Mouse (Mus musculus): ENCODE results near the gene Slc15a1. TPM values are rescaled to one million over a fixed set of nuclear protein-coding genes. Genes with fewer than 3 reads are reported as not detected.

Slc15a1 gene
- polyA plus RNA-seq, 1 experiment from 2014 or later, result 0.74 TPM

DNA sequence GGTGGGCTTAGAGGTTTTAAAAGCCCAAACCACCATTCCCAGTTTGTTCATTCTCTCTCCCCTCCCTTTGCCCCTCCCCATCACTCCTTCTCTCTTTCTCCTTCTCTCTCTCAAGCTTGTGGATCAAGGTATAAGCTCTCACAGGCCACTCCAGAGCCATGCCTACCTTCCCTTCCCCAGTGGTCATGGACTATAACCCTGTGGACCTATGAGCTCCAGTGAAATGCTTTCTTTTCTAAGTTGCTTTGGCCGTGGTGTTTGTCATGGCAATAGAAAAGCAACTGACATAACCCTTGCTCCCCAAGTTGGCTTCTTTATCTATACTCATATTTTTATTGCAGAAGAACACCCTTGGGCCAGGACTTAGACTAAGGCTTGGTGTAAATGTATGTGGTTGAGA, 7.3 kb downstream of the Slc15a1 start:
- WGBS, result 87% methylated on average over 1 of the region's 1 CpGs
- no peak overlapping the region for H3K4me3 ChIP-seq (replicated peaks; ENCODE audit: low read depth, low read length)
- H3K9ac ChIP-seq (ENCODE audit: low read depth, low read length), result no peak overlapping the region
- ATAC-seq (replicated peaks; ENCODE audit: low FRiP score, low read depth), result no peak
- H3K4me1 ChIP-seq (replicated peaks; ENCODE audit: insufficient read depth, low read length), result no peaks in the 10 kb centered on the region
- H3K36me3 ChIP-seq (ENCODE audit: insufficient read depth, low read length), result no peaks in the 10 kb centered on the region
- no peak overlapping the region for H3K27ac ChIP-seq
- no peak overlapping the region for H3K4me2 ChIP-seq (ENCODE audit: low read length)
- DNase-seq (ENCODE audit: low spot score), result no peak
- H3K9me3 ChIP-seq (replicated peaks; ENCODE audit: low read length), result no peaks in the 10 kb centered on the region
- H3K27me3 ChIP-seq (ENCODE audit: insufficient read depth, low read length), result no peaks in the 10 kb centered on the region
- TF ChIP-seq CTCF (IDR thresholded peaks at IDR 0.05; ENCODE audit: low read depth), result no peak

GRCm38 (mm10) chr14:121495741-121496140, 9.3 kb downstream of the Slc15a1 start:
- WGBS, result 82% methylated on average over 4 of the region's 4 CpGs

GRCm38 (mm10) chr14:121495120-121495519, 9.9 kb downstream of the Slc15a1 start:
- H3K4me2 ChIP-seq (ENCODE audit: low read length), result no peak overlapping the region
- no peaks in the 10 kb centered on the region for H3K9me3 ChIP-seq (replicated peaks; ENCODE audit: low read length)
- H3K36me3 ChIP-seq (ENCODE audit: insufficient read depth, low read length), result no peaks in the 10 kb centered on the region
- H3K4me1 ChIP-seq (replicated peaks; ENCODE audit: insufficient read depth, low read length), result no peaks in the 10 kb centered on the region
- DNase-seq (ENCODE audit: low spot score) (no peak), ATAC-seq (replicated peaks; ENCODE audit: low FRiP score, low read depth) (no peak)
- WGBS, result 81% methylated on average over 2 of the region's 2 CpGs
- no peak for TF ChIP-seq CTCF (IDR thresholded peaks at IDR 0.05; ENCODE audit: low read depth)
- H3K27me3 ChIP-seq (ENCODE audit: insufficient read depth, low read length), result no peaks in the 10 kb centered on the region
- H3K27ac ChIP-seq, result no peak overlapping the region
- H3K4me3 ChIP-seq (replicated peaks; ENCODE audit: low read depth, low read length), result no peak overlapping the region
- H3K9ac ChIP-seq (ENCODE audit: low read depth, low read length), result no peak overlapping the region

More at GRCm38 (mm10) chr14:121495741-121496140, 9.3 kb downstream of the Slc15a1 start:
- Histone ChIP-seq H3K36me3 (ENCODE audit: insufficient read depth, low read length) (no peaks in the 10 kb centered on the region), H3K9ac (ENCODE audit: low read depth, low read length) (no peak overlapping the region), H3K27me3 (ENCODE audit: insufficient read depth, low read length) (no peaks in the 10 kb centered on the region), H3K4me1 (replicated peaks; ENCODE audit: insufficient read depth, low read length) (no peaks in the 10 kb centered on the region), H3K9me3 (replicated peaks; ENCODE audit: low read length) (no peaks in the 10 kb centered on the region), H3K4me2 (ENCODE audit: low read length) (no peak overlapping the region), H3K4me3 (replicated peaks; ENCODE audit: low read depth, low read length) (no peak overlapping the region), H3K27ac (no peak overlapping the region)
- ATAC-seq (replicated peaks; ENCODE audit: low FRiP score, low read depth), result no peak
- no peak for TF ChIP-seq CTCF (IDR thresholded peaks at IDR 0.05; ENCODE audit: low read depth)
- DNase-seq (ENCODE audit: low spot score), result no peak

DNA sequence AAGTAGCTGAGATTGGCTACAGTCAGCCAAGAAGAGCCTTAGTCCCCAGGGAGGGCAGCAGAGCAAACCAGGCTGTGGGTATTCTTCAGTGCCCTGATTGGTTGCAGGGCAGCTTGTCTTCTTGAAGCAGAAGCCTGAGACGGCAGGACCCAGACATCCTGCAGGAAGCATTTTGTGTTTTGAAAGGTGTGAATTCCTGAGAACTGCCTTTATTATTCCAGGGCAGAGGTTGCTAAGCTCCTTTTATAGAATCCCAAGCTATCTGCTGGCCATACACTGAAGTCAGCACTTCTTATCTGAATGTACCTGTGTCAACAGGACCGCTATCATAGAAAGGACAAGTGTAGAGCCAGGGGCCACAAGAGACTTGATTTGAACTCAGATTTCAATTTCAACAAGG, 10.8 kb downstream of the Slc15a1 start:
- no peak for ATAC-seq (replicated peaks; ENCODE audit: low FRiP score, low read depth)
- no peak for TF ChIP-seq CTCF (IDR thresholded peaks at IDR 0.05; ENCODE audit: low read depth)
- WGBS, result 60% methylated on average over 2 of the region's 2 CpGs

DNA sequence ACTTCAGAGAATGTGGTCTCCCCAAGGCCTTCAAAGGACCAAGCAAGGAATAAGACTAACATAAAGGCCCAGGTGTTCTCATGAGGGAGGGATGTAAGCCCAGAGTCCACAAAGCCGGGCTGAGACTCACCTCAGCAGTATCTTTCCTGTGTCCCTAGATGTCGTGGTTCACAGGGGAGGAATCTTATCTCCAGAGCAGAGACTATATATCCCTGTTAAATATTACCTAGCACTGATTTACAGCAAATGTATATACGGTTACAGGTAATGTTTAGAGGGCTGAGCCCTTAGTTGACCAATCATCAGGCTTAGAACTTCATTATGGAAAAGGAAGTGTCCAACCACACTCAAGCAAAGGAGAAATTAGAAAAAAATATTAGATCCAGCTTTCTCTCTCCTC, 11.3 kb downstream of the Slc15a1 start:
- 48% methylated on average over 3 of the region's 3 CpGs for WGBS
- H3K9me3 ChIP-seq (replicated peaks; ENCODE audit: low read length), result no peaks in the 10 kb centered on the region
- no peaks in the 10 kb centered on the region for H3K27me3 ChIP-seq (ENCODE audit: insufficient read depth, low read length)
- H3K4me2 ChIP-seq (ENCODE audit: low read length), result no peak overlapping the region
- TF ChIP-seq CTCF (IDR thresholded peaks at IDR 0.05; ENCODE audit: low read depth), result no peak
- DNase-seq (ENCODE audit: low spot score), result no peak
- H3K9ac ChIP-seq (ENCODE audit: low read depth, low read length), result no peak overlapping the region
- H3K27ac ChIP-seq, result no peak overlapping the region
- no peak overlapping the region for H3K4me3 ChIP-seq (replicated peaks; ENCODE audit: low read depth, low read length)
- H3K4me1 ChIP-seq (replicated peaks; ENCODE audit: insufficient read depth, low read length), result no peaks in the 10 kb centered on the region
- H3K36me3 ChIP-seq (ENCODE audit: insufficient read depth, low read length), result no peaks in the 10 kb centered on the region
- ATAC-seq (replicated peaks; ENCODE audit: low FRiP score, low read depth), result no peak

More for the DNA sequence above, 10.8 kb downstream of the Slc15a1 start:
- Histone ChIP-seq H3K27me3 (ENCODE audit: insufficient read depth, low read length) (no peaks in the 10 kb centered on the region), H3K9me3 (replicated peaks; ENCODE audit: low read length) (no peaks in the 10 kb centered on the region), H3K36me3 (ENCODE audit: insufficient read depth, low read length) (no peaks in the 10 kb centered on the region), H3K9ac (ENCODE audit: low read depth, low read length) (no peak overlapping the region), H3K4me1 (replicated peaks; ENCODE audit: insufficient read depth, low read length) (no peaks in the 10 kb centered on the region), H3K4me3 (replicated peaks; ENCODE audit: low read depth, low read length) (no peak overlapping the region), H3K27ac (no peak overlapping the region), H3K4me2 (ENCODE audit: low read length) (no peak overlapping the region)
- DNase-seq (ENCODE audit: low spot score), result no peak

DNA sequence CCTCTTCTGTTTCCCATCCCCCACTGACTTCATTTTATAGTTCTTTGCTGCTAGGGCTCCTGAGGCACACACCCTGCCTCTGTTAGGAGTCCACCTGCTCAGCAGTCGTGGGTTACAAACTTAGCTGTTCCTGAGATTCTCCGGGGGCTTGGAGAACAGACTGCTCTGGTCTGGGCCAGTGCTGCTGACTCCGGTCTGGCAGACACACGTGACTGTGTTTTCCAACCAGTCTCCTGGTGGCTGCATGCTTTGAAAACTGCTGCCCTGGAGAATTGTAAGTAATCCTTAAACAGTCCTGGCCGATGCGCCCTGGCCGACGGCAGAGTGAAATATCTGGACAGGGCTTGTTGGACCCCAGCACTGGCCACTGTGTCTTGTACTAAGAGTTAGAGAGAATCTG, 12.7 kb downstream of the Slc15a1 start:
- DNase-seq (ENCODE audit: low spot score), result peak; percentile 15
- Histone ChIP-seq H3K4me1 (replicated peaks; ENCODE audit: insufficient read depth, low read length) (no peaks in the 10 kb centered on the region), H3K9me3 (replicated peaks; ENCODE audit: low read length) (no peaks in the 10 kb centered on the region), H3K9ac (ENCODE audit: low read depth, low read length) (no peak overlapping the region), H3K27me3 (ENCODE audit: insufficient read depth, low read length) (no peaks in the 10 kb centered on the region), H3K36me3 (ENCODE audit: insufficient read depth, low read length) (no peaks in the 10 kb centered on the region), H3K4me3 (replicated peaks; ENCODE audit: low read depth, low read length) (no peak overlapping the region), H3K4me2 (ENCODE audit: low read length) (no peak overlapping the region), H3K27ac (no peak overlapping the region)
- no peak for TF ChIP-seq CTCF (IDR thresholded peaks at IDR 0.05; ENCODE audit: low read depth)
- 53% methylated on average over 8 of the region's 8 CpGs for WGBS
- ATAC-seq (replicated peaks; ENCODE audit: low FRiP score, low read depth), result peak; percentile 65; the same call in 1 of the 2 replicates

GRCm38 (mm10) chr14:121485722-121486121, 19.3 kb downstream of the Slc15a1 start:
- 100% methylated on average over 1 of the region's 1 CpGs for WGBS
- no peak for DNase-seq (ENCODE audit: low spot score)
- Histone ChIP-seq H3K4me1 (replicated peaks; ENCODE audit: insufficient read depth, low read length) (no peaks in the 10 kb centered on the region), H3K4me2 (ENCODE audit: low read length) (no peak overlapping the region), H3K27ac (no peak overlapping the region), H3K9ac (ENCODE audit: low read depth, low read length) (no peak overlapping the region), H3K36me3 (ENCODE audit: insufficient read depth, low read length) (no peaks in the 10 kb centered on the region), H3K27me3 (ENCODE audit: insufficient read depth, low read length) (no peaks in the 10 kb centered on the region), H3K9me3 (replicated peaks; ENCODE audit: low read length) (no peaks in the 10 kb centered on the region), H3K4me3 (replicated peaks; ENCODE audit: low read depth, low read length) (no peak overlapping the region)
- TF ChIP-seq CTCF (IDR thresholded peaks at IDR 0.05; ENCODE audit: low read depth), result no peak
- ATAC-seq (replicated peaks; ENCODE audit: low FRiP score, low read depth), result no peak

Data from kidney, postnatal 0 days (tissue).